Mouse (Mus musculus): ENCODE measurements at regions not wholly inside any gene's neighbourhood (a gene's known extent, or its start where the extent isn't known, plus 50 kb on each side); places are given as distances from the start of the nearest gene placed in this dataset.
"Not testable (repeated sequence)": the region's sequence is repeated elsewhere in the genome, so short reads cannot be mapped to it uniquely, and the experiment has no call there.

GRCm38 (mm10) chr15:15082577-15083128, 1645.9 kb upstream of the Cdh9 start:
- DNase-seq, result no peak
- intact Hi-C loops (cut with DNase I), result no loop called here

DNA sequence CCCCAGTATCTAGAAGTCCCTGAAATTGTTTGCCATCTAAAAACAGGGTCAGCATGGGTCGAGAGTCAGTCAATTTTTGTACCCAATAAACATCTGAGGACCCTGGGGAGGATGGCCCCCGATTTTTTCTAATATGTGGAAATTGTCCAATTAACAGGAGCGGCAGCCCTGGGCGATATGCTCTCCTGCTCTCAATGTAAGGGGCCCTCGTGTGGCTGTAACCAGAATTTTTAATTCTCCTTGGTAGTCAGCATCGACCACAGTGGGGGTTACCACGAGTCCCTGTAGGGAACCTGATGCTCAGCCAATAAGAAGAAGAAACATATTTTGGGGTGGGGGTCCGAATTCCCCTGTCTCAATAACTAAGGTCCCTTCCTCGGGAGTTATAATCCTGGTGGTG, 1639.9 kb upstream of the Cdh9 start:
- intact Hi-C loops (cut with DNase I); DNase-seq: not testable (repeated sequence)

- intact Hi-C loops (cut with DNase I), result not testable (repeated sequence)
Measured at GRCm38 (mm10) chr15:15089783-15090182, 1638.8 kb upstream of the Cdh9 start.

DNA sequence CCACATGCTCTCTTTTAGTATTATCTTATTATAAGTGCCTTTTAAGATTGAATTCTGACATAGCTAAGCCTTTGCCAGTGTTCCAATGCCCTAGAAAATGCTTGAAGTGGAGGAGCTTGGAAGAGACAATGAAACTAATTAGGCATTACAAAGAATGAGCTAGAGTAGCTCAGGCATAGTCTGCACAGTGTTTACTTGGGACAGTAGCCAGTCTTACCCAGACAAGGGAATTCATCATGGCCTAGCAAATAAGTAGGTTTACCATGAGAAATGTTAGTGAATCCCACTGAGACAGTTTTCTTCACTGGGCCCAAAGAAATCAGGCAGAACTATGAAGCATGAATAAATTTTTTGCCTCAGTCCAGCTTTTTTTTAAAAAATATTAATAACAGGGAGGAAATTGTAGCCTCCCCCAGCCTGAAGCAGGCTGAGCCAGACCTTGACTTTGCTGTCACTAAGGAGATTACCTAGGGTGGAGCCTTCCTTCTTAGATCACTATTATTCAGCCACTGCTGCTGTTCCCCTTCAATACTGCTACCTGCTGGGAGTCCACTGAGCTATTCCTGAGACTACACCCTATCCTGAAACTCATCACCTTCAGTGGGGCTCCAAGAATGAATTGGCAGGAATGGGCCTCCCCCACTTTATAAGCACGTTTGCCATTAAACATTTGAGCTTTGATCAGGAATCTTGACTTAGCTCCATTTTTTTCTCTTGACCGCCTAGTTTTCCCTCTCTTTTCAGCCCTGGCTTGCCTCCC, 1636.8 kb upstream of the Cdh9 start:
- no peak for DNase-seq
- intact Hi-C loops (cut with DNase I), result no loop called here

More at GRCm38 (mm10) chr15:15089783-15090182, 1638.8 kb upstream of the Cdh9 start:
- not testable (repeated sequence) for DNase-seq

DNA sequence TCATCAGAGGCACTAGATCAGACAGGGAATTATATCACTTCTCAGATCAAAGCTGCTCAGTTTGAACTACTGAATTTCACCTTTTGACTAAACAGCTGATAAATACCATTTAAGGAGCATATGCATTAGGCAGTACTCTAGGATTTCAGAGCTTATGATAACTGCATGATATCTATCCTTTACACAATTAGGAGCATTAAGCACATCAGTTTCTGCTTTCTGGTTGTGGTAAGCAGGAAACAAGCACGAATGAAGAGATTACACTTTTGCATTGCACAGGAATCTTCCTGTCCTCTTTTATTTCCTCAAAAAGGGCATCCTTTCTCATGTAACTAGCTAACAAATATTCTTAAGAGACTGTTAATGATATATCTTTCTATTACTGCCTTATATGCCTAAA, 1631.2 kb upstream of the Cdh9 start:
- DNase-seq, result no peak
- intact Hi-C loops (cut with DNase I), result no loop called here

- intact Hi-C loops (cut with DNase I), result no loop called here
- DNase-seq, result no peak
Measured at GRCm38 (mm10) chr15:15102185-15102584, 1626.4 kb upstream of the Cdh9 start.

DNA sequence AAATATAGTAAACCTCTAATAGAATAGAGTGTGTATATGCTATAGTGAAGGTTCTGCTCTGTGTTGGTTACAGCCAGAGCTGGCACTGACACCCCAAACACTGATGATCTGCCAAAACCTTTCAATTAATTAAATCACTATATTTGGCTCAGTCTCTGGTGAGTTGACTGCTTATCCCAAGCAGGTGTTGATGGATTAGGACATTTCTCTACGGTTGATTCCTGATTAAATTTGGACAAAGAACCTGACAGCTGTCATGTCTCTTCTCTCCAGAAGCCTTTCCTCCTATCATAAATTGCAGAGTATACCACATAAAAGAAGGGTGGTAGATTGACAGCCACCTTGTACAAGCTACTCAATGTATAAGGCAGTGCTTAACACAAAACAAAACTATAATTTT, 1608.4 kb upstream of the Cdh9 start:
- no peak for DNase-seq
- intact Hi-C loops (cut with DNase I), result no loop called here

- DNase-seq, result no peak
- intact Hi-C loops (cut with DNase I), result no loop called here
Measured at GRCm38 (mm10) chr15:15148791-15149190, 1579.8 kb upstream of the Cdh9 start.

DNA sequence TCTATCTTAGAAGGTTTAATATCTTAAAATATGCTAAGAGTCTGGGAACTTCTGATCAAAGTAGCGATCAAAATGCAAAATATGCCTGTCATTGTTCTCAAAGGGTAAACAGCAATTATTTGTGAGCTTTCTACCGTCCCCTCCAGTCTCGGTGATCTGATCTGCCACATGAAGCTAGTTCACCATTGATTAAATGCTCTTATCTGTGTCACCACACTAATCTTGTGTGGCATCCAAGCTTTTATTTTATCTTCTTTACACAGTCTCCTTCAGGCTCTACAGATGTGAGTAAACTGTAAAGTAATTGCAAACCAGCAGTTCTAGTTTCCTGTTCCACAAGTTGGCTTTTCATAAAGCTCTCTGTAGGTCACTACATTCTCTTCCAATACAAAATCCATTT, 1573.1 kb upstream of the Cdh9 start:
- DNase-seq, result no peak
- intact Hi-C loops (cut with DNase I), result no loop called here

- intact Hi-C loops (cut with DNase I), result no loop called here
Measured at GRCm38 (mm10) chr15:15170387-15170786, 1558.2 kb upstream of the Cdh9 start.

DNA sequence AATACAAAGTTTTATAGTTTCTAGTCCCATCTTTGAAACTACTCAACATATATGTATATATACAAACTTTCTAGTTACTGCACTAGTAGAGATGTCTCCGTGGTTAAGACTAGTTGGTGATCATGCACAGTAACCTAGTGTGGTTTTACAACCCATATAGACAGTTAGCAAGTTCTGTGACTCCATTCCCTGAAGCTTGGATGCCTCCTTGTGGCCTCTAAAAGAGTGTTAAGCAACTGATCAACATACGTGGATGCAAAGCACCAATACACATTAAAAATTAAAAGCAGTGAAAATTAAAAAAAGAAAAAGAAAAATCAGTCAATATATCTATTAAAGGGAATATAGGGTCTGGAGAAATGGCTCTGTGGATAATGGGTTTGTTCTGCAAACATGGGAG, 1508.3 kb upstream of the Cdh9 start:
- DNase-seq, result no peak
- intact Hi-C loops (cut with DNase I), result no loop called here

More at GRCm38 (mm10) chr15:15170387-15170786, 1558.2 kb upstream of the Cdh9 start:
- no peak for DNase-seq

GRCm38 (mm10) chr15:15229926-15230325, 1498.6 kb upstream of the Cdh9 start:
- intact Hi-C loops (cut with DNase I), result loop anchor here (5.0 kb wide), 1 partner anchor 603 kb away; no protein-coding TSS in a partner anchor

GRCm38 (mm10) chr15:15238309-15238708, 1490.2 kb upstream of the Cdh9 start:
- intact Hi-C loops (cut with DNase I), result no loop called here
- DNase-seq, result no peak

More at GRCm38 (mm10) chr15:15229926-15230325, 1498.6 kb upstream of the Cdh9 start:
- DNase-seq, result no peak
